Mouse (Mus musculus): ENCODE measurements around the gene Gm11146. TPM values are rescaled to one million over a fixed set of nuclear protein-coding genes. Genes with fewer than 3 reads are reported as not detected.

The Gm11146 gene
- polyA plus RNA-seq (2012; ENCODE audit: low replicate concordance), result not detected in 2 replicates

GRCm38 (mm10) chr16:77601994-77602393 lies at the start of gene Gm11146:
Gene Gm11146 (minus strand): TSS chr16:77602094.

